Mouse (Mus musculus): ENCODE data around the gene Slc9b1.

GRCm38 (mm10) chr3:135417799-135418198 lies 70.0 kb downstream of the Slc9b1 start:
- TF ChIP-seq POLR2A (IDR thresholded peaks at IDR 0.05; ENCODE audit: borderline replicate concordance, extremely low read depth, low read depth, low read length) (no peak), CTCF (IDR thresholded peaks at IDR 0.05; ENCODE audit: insufficient read depth, low read length) (no peak)
